Mouse (Mus musculus) frontal cortex, postnatal 25 days (tissue): ENCODE data around the gene Tmem178.

ENCODE experiments used
- DNase-seq, 2 experiments: peaks; one replicate each; pipeline ENCODE4 v3.0.0; 2022; ENCODE audit warnings: low spot score in 2 of 2

Gene Tmem178

DNA sequence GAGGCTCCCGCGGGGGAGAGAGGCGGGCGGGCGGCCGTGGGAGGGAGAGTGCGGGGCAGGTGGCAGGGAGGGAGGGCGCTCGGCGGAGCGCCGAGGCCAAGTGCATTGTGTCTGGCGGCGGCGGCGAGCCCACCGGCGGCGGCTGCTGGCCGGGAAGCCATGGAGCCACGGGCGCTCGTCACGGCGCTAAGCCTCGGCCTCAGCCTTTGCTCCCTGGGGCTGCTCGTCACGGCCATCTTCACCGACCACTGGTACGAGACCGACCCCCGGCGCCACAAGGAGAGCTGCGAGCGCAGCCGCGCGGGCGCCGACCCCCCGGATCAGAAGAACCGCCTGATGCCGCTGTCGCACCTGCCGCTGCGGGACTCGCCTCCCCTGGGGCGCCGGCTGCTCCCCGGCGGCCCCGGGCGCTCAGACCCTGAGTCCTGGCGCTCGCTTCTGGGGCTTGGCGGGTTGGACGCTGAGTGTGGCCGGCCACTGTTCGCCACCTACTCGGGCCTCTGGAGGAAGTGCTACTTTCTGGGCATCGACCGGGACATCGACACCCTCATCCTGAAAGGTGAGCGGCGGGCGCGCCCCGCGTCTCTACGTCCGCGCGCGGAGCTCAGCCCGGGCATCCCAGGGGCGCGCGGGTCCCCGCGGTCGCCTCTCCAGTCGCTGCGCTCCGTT is at the start of gene Tmem178:
Gene Tmem178, plus strand, starts transcription at position 103 of the 669 bp plus-strand sequence.
- no peak for DNase-seq

DNA sequence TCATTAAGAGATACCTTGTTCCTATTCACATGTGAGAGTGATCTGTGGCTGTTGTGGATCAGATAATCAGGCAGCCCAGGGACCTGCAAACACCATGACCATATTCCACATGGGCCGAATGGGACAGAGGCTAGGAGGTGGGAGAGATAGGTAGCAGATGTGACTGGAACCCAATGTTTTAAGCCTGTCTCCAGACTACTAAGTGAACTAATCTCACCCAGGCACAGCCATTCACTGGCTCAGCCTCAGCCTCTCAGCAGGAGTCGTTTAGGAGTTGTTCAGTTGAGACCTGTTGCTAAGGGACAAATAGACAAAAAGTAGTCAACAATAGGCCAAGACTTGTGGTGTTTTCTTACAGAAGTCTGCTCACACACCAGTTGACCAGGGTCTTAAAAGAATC is 48.0 kb upstream of the Tmem178 start:
- no peak for DNase-seq

DNA sequence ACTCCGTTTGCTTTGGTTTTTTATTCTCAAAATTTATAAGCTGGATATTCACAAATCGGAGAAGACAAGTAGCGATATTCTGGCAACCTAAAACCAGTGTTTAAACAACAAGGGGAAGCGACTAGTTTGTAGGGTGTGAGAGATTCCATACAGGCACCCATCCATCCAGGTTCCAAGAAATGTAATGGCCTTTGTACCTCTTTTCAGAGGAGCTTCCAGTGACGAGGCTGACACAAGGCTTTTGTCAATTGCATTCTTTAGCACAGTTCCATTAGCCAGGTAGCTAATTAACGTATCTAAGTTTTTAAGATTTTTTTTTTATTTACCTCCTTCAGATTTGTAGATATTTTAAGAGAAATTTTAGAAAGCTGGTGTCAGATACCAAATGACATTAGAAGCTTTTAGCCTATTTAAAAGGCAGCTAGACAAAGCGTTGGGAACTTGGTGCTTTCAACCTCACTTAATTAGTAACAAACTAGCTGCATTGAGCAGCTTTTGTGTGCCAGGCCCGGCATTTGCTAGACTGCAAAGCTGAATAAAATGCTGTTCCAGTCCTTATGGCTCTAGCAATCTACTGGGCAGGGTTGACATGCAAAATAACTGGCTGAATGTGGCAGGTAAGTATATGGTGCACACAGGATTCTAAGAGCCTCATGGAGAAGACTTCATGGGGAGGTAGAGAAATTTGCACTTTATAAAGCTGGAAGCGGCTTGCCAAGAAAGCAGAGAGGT is 46.6 kb upstream of the Tmem178 start:
- DNase-seq, result no peak

DNA sequence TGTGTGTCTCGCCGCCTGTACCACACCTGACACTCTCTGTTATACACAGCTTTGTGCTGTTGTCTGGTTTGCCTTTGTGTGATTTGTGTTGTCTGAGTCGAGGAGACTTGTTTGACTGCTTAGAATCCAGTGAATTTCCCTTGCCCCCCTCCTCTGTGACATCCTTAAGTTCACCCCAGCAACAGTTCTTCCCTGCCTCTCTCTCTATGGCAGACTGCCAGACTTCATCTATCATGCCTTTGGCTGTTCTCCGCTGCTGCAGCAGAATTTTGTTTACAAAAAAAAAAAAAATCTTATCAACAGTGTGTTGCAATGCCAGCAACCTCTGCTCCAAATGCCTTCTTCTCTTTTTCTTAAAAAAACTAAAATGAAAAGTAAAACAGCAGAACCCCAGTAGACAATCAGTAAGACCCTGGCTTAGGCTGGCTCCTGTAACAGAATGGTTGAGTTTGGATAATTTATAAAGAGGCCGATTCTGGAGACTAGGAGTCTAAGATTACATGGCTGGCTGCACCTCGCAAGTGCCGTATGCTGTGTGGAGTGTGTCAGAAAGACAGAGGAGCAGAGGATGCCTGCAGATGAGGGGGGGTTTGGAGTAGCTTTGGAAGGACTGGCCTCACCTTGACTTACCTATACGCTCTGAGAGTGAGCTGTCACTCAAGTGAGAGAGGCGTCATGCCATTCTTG is 44.8 kb upstream of the Tmem178 start:
- no peak for DNase-seq

DNA sequence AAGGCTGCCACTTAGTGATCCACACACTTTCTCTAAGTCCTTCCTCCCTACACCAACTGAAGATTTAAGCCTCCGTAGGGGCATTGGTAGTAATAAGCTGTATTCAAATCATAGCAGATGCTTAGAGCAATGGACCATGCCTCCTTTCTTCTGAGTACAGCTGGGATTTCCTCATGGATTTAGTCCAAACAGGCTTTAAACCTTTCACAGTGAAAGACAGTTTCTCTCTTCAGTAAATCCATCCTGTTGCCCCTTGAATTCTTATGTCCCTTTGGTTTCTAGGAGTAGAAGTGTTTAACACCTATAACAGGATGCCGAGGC is 44.3 kb upstream of the Tmem178 start:
- no peak for DNase-seq

DNA sequence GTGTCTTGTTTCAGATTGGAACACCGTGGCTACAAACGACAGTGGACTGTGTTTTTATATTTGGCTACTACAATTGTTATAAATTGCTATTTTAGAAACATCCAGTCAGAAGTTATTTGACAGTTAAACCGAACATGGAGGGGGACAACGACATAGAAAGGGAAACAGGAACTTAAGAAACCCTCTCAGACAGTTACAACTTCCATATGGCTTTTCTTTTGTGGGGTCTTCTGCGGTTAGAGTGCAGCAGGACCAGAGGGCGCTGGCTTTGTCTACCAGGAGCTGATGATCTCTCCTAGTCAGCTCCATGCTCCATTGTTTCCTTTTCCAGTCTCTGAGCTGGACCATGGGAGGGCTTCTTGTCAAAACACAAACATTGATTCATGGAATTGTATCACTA is 42.5 kb upstream of the Tmem178 start:
- no peak for DNase-seq

DNA sequence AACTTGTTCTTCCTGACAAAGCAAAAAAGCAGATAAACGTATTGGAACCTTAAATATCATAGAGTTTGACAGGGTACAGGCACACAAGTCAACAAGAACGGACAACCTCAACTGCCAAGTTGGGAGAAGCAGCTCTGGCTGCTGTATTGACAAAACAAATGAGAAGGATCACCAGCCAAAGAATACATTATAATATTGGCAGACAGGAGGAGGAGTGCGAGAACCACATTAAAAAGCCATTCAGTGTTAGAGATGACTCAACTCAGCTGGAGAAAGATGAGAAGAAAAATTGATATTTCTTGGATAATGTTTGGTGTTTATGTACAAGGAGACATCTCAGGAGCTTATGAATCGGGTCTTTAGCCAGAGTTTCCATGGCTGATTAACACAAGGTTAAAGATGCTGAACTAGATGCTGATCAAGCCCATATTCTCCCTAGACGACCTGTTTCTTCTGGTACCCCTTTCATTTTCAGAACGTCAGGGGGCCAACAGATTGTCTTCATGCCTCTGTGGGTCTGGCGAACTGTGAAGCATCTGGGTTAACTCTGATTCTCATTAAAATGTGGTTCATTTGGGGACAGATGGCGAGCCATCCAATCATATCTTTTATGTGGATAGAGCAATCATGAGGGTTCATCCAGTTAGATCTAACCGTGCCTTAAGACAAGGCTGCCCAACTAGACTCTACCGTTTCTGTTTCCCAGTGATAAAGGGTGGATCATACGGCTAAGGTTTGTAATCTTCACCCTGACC is 41.1 kb upstream of the Tmem178 start:
- DNase-seq, result no peak

DNA sequence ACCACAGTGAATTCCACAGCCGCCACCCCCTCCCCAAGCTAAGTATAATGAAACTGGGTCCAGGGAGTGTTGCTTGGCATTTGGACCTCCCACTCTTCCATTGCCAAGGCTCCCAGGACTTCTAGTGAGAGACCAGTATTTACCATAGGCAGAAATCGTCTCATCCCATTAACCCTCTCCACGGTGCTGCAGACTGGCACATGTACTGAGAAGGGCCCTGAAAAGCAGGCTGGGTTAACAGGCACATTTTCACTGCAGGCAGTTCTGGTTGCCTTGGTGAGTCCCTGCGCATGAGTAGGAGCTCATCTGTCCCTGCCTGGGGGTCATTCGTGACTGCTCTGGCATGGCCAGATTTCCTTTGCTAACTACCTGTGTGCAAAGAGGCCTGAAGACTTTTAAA is 40.4 kb upstream of the Tmem178 start:
- no peak for DNase-seq

DNA sequence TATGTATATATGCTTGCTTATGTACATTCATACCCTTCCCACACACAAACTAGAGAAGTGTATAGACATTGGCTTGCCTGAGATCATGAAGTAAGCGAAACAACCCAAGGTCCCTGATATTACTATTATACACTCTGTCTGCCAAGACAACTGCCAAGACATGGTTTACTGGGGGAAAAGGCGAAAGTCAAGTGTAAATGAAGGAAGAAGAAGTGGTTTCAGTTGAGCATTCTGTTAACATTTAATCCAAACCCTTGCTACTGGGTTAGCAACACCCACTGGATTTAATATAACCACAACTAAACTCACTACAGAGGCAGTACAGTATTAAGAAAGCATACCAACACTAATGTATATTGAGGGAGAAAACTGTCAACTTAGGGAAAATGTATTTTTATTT is 28.8 kb upstream of the Tmem178 start:
- DNase-seq, result no peak

DNA sequence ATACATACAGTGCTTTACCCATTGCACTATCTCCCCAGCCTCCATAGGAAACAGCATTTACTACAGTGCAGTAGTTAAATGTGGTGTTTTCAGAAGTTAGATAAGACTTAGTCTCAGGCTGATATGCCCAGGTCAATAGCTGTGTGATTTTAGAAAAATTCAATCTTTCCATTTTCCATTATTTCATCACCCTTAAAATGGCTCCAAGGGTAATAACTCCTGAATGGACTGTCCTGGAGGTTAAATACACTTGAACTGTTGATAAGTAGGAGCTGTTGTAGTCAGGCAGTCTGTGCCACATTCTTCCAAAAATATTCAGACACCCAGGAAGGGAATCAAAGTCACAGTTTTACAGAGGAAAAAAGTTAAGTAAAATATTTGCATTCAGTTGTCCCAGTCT is 25.2 kb upstream of the Tmem178 start:
- DNase-seq, result no peak

DNA sequence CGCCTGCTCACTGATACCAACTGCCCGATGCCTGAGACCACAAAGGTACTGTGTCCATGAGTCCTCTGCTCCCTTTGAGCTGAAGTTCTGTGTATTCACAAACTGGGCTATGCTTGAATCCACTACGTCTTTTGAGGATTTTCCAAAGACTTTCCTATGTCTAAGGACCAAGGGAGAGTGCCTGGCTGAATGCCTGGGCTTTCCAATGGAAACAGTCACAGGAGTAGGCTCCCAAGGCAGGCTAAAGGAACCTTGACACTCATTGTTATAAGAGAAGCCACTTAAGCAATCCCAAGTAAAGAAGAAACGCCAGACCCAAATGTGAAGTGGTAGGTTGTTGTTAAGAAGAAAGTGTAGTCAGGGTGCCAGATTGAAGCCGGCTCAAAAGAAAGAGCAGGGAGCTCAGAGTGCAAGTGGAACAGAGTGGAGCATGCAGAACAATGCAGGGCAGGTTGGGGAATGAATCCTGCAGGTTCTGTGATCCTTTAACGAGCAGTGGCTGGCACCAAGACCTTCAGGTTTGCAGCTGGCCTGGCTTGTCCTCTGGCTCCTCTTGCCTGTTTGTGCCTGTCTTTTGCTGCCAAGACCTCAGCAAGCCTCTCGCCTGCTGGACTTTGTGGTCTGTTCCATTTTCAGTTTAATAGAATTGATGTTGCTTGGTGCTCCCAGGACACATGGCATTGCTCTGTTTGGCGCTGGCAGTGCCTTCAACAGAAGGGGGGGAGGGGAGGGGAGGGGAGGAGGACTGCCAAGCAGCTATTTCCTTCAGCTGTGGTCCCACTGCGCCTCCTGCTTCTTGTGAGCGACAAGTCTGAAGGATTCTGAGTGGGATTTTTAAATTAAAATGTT is 22.9 kb upstream of the Tmem178 start:
- DNase-seq, result no peak

DNA sequence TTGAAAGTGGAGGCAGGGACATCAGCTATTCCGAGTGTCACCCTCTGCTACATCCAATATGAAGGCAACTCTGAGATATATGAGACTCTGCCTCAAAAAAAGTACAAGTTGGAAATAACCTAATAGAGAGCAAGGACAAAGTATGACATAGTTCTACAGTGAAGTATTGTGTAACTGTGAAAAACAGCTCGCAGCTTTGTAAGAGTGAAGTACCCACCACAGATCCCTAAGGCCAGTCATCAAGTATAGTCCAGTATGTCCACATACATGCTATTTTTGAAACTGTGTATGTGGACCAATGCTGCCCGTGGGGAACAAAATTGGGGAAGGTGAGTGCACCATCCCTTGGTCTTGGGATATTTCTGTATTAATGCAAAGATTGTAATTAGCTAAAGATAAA is 18.9 kb upstream of the Tmem178 start:
- no peak for DNase-seq

DNA sequence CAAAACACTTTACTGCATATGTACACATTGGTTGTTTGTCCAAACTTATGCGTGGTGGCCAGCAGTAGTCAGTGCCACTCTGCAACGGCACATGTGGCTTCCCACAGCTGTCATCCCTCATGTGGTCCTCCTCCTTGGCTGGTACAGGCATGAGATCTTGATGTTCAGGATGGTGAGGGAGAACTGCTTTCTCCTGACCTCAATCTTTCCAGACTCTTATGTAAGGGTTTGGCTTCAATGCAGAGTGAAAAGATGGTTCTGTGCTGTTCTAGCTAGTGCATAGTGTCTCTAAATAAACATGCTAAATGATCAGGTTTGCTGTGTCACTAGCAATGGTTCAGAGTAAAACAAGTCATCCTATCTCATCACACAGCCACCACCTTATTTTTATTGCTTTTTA is 17.3 kb upstream of the Tmem178 start:
- no peak for DNase-seq

DNA sequence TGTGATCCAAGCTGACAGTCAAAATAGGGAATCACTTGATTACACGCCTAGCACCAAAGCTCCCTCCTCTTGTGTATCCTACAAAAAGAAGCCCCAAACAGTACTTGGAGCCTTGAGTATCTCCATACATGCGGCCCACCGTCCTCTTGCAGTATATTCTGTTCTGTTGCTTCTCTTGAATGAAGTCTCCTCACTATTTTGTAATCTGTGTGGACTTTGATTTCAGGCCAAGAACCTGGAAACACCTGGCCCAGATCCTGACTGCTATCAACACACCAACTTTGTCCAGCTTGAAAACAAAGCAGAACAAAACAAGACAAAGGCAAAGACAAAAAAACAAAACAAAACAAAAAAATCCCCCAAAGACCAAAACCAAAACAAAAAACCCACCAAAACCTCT is 11.7 kb upstream of the Tmem178 start:
- no peak for DNase-seq

DNA sequence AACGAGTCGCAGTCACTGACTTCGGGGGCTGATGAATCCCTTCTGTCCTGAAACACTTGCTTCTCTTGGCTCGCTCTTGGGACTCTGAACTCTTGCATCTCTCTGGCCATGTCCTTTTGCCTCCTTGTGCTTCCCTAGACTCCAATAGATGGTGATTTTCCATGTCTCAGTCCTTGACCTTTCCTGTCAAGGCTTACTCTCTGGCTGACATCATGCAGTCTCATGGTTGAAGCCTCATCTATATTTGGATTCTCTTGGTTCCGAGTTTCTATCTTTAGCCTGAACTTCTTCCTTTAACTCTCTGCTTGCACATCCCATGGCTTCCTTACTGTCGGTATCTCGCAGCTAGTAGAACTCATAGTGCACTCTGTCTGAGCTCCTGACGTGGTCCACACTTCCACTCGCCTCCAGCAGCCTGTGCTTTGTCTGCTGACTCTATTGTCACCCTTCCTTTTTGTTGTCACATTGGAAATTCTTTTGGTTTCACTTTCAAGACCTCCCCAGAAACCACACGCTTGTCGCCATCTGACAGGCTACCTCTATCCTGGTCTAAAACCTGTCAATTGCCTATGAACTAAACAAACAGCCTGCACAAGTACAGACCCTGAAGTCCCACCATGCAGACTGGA is 10.9 kb upstream of the Tmem178 start:
- no peak for DNase-seq

DNA sequence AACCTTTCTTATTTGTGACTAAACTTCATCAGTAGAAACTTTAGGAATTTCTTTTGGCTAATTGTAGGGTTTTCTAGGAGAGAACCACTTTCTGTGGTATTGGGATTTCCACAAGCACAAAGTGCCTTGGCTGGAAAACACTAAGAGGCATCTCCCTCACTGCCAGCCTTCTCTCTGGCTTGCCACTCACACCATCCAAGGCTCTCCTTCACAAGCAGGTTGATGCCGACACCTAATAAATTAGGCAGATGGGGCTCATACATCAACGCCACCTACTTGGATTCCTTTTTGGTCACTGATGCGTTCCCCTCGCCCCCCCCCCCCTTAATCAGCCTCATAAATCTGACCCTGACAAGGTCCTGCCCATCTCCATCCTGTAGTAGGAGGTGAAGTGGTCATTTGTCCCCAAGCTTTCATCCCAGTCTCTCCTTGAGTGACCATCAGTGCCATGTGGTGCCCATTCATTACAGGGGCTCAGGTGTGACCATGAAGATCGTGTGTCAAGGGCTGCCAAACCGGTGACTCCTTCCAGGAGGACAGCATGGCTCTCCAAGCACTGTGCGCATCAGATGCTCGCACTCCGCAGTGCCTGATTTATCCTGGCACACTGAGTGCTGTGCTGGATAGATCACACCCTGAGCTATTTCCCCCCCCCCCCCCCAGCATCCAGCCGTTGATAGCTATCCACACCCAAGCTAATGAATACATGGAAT is 8.5 kb upstream of the Tmem178 start:
- DNase-seq, result no peak

DNA sequence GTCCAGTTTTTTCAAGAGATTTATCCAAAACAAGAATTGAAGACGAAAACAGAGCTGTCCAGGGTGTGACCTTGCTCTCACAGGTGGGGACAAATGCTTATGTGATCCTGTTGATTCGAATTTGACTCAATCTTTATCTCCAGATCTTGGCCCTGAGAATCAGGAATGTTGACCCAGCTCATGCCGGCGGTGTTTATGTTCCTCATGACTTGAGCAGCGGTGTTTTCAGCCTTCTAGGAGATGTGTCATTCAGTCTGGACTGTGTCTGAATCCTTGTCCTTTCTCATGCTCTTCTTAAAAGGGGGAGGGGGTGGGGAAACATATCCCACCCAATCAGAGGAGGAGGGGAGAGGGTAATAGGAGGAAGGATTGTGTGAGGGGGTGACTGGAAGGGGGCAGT is 7.9 kb upstream of the Tmem178 start:
- DNase-seq, result no peak

DNA sequence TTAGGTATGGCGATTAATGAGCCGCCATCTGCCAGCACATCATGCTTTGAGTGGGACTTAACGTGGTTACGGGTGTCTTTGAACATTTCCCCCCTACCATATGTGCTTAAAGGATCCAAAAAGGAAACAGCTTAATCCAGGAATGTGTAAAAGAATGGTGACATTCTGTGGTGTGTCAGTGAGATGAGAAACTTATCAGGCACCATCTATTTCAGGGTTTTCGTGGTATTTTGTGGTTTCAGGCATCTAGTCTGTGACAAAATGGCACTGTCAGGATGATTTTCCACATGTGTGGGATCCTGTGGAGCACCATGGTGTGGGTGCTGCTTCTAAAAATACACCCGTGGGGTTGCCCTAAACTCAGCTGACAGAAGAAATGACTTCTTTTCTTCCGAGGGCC is 4.6 kb upstream of the Tmem178 start:
- no peak for DNase-seq

DNA sequence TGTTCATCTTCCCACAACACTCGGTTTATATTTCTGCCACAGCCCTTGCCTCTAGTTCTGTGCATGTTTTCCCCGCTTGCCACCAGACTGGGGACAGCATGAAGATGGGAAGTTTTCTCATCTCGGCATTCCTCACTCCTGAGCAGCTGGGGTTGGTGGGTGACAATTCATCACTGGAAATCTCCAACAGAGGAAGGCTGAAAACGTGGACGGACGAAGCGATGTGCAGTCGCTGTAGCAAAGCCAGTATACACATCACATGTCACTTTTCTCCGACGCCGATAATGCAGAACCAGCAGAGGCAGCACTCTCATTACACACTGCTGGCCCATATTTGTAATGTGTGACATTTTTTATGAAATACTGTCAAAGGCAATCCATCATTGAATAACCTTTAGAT is 2.6 kb upstream of the Tmem178 start:
- DNase-seq, result no peak

DNA sequence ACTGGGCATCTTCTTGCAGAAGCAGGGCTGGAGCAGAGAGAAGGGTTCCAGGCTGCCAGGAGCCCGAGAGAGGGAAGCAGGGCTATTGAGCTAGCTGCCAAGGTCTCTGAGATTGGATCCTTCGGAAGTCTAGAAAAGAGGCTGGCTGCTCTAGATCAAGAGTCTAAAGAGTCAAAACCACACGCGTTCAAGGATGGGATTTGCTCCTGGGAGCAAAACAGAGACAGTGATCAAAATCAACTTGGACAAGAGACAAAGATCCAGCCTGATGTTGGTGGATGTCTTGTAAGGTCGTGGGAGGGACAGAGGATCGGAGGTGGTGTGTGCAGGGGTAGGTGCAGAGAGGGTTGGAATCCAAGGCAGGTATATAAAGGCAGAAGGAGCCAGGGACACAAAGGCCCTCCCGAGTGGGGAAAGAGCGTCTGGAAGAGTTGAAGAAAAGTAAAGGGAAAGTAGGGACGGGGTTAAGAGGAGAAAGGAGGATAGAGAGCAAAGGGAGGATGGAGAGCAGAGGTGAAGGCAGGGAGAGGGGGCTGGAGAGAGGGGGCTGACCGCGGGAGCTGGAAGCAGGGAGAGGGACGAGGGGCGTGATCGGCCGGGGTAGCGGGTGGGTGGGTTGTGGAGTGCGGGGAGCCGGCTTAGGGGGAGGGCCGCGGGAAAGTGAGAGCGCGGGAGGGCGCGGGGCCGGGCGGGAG is 450 bp upstream of the Tmem178 start:
- DNase-seq, result no peak
